ENCODE assay signal across 1 mouse cellular context in genomic region chr17:29679038-29679767, GRCm38 (mm10).
A peak's percentile ranks its signal among the peaks of the same experiment; 100 is the strongest.
TF ChIP-seq lines count a peak whose summit lies in the region.

No protein-coding gene starts in this region.

TF ChIP-seq in CH12.LX, 34 proteins besides CTCF, POLR2A, EP300 and RAD21 (continued from another document):
- TF ChIP-seq E2F4 (IDR thresholded peaks at IDR 0.05; ENCODE audit: insufficient replicate concordance, low read depth, low read length) = no peak
- no peak for TF ChIP-seq MAFK (IDR thresholded peaks at IDR 0.05; ENCODE audit: insufficient replicate concordance, low read length)
- no peak for TF ChIP-seq ZMIZ1 (IDR thresholded peaks at IDR 0.05; ENCODE audit: low read depth, low read length)
- peak; percentile 75; the same call in 1 of the 2 replicates for TF ChIP-seq MXI1 (IDR thresholded peaks at IDR 0.05; ENCODE audit: low read depth, low read length)
- no peak for TF ChIP-seq SMC3 (IDR thresholded peaks at IDR 0.05; ENCODE audit: low read depth, low read length)
- no peak for TF ChIP-seq GABPA (IDR thresholded peaks at IDR 0.05; ENCODE audit: insufficient replicate concordance, low read depth, low read length)
- no peak for TF ChIP-seq MAZ (IDR thresholded peaks at IDR 0.05; ENCODE audit: low read depth, low read length)
